Mouse (Mus musculus) ES-E14 (cell line): Measurements from ENCODE around the gene Cyld.

Source experiments
- CHD2 ChIP-seq: IDR thresholded peaks from 2 replicates; pipeline ENCODE4 v1.6.1; 2014; ENCODE audit warnings: mild to moderate bottlenecking, low read depth, low read length, inconsistent platforms
- MAFK ChIP-seq: IDR thresholded peaks from 2 replicates; pipeline ENCODE4 v1.6.1; 2014; ENCODE audit warnings: mild to moderate bottlenecking, low read depth, low read length, inconsistent platforms; ENCODE audit not compliant: insufficient read depth

DNA sequence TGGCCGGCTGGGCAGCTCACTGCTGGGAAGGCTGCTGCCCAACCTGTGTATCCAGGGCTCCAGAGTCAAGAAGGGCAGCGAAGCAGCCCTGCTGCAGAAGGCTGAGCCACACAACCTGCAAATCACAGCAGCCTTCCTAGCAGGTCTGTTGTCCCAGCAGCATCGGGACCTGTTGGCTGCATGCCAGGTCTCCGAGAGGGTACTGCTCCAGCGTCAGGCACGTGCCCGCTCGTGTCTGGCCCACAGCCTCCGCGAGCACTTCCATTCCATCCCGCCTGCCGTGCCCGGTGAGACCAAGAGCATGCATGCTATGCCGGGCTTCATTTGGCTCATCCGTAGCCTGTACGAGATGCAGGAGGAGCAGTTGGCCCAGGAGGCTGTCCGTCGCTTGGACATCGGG, 31.9 kb upstream of the Cyld start:
- TF ChIP-seq CHD2, result no peak
- TF ChIP-seq MAFK, result no peak
